Mouse (Mus musculus): Measurements from ENCODE around the gene C1qtnf6.

C1qtnf6 gene

GRCm38 (mm10) chr15:78480111-78480510 lies 51.1 kb downstream of the C1qtnf6 start:
- DNase-seq (ENCODE audit: low spot score): no peak

- DNase-seq (ENCODE audit: low spot score): no peak
Observed at GRCm38 (mm10) chr15:78479470-78479869, 51.7 kb downstream of the C1qtnf6 start.

GRCm38 (mm10) chr15:78478073-78478472 lies 53.1 kb downstream of the C1qtnf6 start:
- DNase-seq (ENCODE audit: low spot score): no peak

GRCm38 (mm10) chr15:78476878-78477277 lies 54.3 kb downstream of the C1qtnf6 start:
- no peak for DNase-seq (ENCODE audit: low spot score)

- DNase-seq (ENCODE audit: low spot score): no peak
Observed at GRCm38 (mm10) chr15:78475604-78476031, 55.6 kb downstream of the C1qtnf6 start.

- DNase-seq (ENCODE audit: low spot score): no peak
Observed at GRCm38 (mm10) chr15:78473442-78473841, 57.8 kb downstream of the C1qtnf6 start.

Data from layer of hippocampus, adult 9-10 months (tissue).